Mouse (Mus musculus) testis, postnatal 10 days (tissue): ENCODE measurements at regions not wholly inside any gene's neighbourhood (a gene's known extent, or its start where the extent isn't known, plus 50 kb on each side); places are given as distances from the start of the nearest gene placed in this dataset.
A peak's percentile ranks its signal among the peaks of the same experiment; 100 is the strongest.

Experiments
- DNase-seq: peaks from one replicate; pipeline ENCODE4 v3.0.0; 2021; ENCODE audit warnings: low spot score

DNA sequence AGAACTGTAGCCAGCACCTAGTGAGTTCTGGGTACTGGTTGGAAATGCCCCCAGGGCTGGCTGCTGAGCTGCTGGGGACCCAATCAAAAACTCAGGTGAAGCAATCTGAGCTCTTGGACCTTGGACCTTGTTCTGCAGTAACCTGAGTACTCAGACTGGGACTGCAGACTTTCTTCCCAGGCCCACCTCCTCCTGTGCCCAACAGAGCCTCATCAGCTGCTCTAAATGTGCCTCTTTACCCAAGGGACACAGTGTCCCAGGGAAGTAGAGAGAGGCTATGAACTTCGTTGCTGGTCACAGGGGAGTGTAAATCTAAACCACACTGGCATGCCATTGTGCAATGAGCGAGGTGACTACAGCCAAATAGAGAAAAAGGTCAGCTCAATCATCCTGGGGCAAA is 277.6 kb upstream of the Zmiz1 start:
- DNase-seq, result no peak

DNA sequence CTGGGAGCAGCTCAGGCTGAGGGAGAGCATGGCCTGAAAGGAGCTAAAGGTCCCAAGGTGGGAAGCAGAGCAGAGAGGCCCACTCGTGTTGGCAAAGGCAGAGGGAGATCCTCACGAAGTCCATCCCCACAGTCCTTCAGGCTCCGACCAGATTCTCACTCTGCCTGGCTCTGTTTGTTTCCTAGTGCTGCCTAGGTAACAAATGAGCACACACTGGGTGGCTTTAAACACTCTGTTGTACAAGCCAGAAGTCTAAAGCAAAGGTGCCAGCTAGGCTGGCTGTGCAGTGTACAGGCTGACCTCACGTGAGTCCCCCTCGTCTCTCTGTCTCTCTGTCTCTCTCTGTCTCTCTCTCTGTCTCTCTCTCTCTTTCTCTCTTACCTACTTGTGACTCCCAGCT is 274.9 kb upstream of the Zmiz1 start:
- DNase-seq, result no peak

DNA sequence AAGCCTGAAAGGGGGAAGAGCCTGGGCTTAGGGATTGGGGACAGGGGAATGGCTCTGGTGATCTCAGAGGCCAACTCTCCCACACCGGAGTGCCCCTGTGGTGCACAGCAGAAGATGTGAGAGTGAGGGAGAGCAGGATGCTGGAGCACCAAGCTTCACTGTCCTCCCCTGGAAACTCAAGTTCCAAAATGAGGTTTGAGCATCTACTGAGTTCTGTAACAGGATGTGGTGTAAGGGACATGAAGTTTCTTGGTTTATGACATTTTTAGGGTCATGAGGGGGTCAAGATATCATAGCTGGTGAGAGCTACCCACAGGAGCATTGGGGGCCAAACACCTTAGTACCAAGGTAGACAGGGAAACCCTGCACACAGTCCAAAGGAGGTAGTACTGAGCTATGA is 274.1 kb upstream of the Zmiz1 start:
- no peak for DNase-seq

DNA sequence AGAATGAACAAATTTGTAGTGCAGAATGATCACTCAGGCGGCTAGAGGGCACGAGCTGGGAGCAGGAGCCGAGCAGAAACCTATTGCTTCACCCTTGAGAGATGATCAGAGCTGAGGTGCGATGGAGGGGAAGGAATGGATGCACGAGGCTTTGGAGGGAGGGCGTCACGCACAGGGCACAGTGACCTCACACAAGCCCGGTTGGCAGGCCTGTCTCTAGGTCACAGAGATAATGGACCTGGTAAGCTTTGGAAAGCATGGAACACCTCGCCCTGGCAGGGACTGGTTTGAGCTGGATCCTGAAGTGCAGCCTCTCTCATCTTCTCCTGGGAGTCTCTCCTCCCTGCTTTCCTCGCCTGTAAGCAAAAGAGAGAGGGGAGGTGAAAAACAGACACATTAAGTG is 273.4 kb upstream of the Zmiz1 start:
- DNase-seq, result no peak

GRCm38 (mm10) chr14:25185959-25186771 is 272.8 kb upstream of the Zmiz1 start:
- no peak for DNase-seq

DNA sequence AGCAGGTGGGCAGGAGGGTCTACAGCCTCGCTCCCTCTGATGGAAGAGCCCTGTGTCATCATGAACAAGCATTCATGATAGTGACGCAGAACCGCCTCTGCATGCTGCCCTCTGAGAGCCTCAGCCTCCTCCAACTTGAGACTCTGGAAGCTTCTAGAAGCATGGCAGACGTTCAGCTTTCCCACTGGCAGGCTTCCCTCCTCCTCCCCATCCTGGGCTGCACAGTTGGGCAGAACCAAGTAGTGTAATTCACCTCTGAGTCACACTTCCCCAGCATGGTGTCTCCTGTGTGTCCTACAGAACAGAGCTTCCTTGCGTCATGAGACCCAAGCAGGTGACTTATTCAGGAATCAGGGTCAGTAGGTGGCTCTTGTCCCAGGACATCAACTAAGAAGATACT is 271.3 kb upstream of the Zmiz1 start:
- no peak for DNase-seq

DNA sequence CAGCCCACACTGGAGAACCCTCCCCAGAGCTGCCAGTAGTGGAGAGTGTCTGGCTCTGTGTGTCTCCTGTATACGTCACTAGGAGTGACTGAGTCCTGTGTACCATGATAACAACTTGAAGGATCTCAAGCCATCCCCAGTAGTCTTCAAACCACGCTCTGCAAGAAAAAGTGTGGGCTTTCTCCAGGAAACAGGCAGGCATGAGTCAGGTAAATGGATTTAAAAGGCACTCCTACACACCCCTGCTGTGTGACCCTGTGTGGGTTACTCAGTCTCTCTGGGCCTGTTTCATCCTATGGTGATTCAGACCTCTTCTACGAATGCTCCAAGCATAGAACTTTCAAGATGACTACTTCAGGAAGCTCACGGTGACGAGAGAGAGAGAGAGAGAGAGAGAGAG is 269.7 kb upstream of the Zmiz1 start:
- DNase-seq, result no peak

- no peak for DNase-seq
Measured at GRCm38 (mm10) chr14:25190680-25191270, 268.2 kb upstream of the Zmiz1 start.

- no peak for DNase-seq
Measured at GRCm38 (mm10) chr14:25196820-25197219, 262.2 kb upstream of the Zmiz1 start.

DNA sequence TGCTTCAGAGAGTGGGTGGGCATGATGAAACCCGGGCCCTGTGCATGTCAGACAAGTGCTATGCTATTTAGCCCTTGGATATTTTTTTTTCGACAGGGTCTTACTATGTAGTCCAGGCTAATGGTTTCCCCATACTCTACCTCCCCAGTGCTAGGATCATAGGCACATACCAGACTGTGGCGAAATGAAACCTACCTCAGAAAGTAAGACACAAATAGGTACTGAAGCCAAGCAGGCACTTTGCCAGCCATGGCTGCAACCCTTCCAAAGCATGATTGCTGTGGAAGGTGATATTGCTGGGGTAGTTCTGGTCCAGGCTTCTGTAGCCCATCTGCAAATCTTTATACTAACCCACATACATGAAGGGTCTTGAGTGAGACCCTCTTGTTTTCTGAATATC is 259.1 kb upstream of the Zmiz1 start:
- DNase-seq, result no peak

DNA sequence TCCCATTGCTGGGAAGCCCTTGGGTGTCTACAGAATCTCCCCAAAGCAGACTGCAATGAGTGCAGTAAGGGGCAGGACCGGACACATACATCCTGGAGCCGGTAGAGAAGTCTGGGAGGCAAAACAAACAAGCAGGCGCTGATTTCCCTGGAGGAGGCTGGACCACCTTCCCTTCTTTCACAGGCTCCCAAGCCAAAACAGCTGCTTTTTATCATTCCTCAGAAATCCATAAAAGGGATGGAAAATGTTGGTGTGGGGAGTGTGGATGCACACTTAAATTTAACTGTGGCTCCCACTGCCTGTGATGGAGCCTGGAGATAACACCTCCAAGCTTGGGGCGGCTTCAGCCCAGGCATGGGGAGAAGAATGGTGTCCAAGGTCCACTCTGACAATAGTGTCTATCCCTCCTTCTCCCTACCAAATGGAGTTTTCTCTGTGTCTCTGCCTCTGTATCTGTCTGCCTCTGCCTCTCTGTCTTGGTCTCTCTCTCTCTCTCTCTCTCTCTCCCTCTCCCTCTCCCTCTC is 258.3 kb upstream of the Zmiz1 start:
- no peak for DNase-seq

DNA sequence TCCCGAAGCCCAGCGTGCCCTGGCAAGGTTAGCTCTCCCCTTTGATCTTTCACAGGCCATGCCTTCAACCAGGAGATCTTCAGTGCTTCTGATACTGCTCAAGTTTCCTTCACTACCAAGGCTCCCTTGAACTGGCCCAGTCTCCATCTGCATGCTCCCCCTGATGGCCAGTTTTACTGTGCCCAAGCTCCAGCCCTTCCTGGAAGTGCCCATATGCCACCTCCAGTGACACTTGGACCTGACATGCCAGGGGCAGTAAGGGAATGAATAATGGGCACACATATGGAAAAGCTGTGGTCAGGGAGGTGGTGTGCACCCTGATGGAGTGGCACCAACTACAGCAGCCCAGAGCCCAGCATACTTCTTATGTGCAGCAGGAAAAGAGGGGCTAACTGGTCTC is 256.7 kb upstream of the Zmiz1 start:
- DNase-seq, result no peak

DNA sequence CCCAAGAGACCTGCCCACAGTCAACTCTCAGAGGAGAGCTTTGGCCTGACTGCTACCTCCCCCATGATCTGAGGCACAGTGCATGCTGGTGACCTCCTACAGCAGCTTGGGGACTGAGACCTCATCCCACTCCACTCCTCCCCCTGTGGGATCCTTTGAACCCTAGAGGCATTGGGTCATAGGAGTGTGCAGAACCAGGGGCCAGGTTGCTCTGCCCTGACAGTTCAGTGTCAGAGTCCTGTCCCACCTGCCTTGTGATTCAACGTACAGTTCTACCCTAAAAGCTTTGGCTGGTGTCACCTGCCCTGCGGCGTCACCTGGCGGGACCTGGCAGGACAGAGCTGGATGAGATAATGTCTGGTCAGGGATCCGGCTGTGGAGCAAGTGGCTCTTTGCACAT is 254.9 kb upstream of the Zmiz1 start:
- DNase-seq, result no peak

DNA sequence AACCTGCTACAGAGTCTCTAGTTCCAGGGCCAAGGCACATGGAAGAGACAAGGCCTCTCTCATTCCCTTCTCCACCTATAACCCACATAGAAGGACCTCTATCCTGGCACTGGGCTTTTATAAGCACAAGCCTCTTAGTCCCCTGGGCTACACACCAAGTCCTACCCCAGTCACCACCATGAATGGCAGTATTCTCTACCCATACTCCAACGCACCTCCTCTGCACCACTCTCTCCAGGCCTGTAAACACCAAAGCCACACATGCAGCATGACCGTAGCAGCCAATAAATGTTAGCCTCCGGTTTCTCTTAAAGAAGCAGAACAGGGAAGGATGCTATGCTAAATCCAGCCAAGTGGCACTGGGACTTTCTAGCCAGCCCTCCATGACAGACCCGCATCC is 252.1 kb upstream of the Zmiz1 start:
- no peak for DNase-seq

DNA sequence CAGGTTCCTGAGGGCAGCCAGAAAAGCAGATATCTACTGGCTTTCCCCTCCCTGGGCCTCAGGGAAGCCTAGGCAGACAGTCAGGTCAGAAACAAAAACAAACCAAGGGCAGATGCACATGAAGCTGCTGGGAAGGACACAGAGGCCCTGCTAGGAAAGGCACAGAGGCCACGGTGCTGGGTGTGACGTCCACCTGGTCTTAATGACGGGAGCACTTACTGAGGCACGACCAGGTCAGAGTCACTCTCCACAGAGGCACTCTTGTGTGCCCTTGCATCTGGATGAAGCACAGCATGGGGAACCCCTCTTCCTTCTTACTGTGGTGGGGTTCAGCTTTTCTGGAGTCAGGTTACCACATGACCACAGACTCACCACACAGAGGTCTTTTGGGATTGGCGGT is 251.6 kb upstream of the Zmiz1 start:
- no peak for DNase-seq

DNA sequence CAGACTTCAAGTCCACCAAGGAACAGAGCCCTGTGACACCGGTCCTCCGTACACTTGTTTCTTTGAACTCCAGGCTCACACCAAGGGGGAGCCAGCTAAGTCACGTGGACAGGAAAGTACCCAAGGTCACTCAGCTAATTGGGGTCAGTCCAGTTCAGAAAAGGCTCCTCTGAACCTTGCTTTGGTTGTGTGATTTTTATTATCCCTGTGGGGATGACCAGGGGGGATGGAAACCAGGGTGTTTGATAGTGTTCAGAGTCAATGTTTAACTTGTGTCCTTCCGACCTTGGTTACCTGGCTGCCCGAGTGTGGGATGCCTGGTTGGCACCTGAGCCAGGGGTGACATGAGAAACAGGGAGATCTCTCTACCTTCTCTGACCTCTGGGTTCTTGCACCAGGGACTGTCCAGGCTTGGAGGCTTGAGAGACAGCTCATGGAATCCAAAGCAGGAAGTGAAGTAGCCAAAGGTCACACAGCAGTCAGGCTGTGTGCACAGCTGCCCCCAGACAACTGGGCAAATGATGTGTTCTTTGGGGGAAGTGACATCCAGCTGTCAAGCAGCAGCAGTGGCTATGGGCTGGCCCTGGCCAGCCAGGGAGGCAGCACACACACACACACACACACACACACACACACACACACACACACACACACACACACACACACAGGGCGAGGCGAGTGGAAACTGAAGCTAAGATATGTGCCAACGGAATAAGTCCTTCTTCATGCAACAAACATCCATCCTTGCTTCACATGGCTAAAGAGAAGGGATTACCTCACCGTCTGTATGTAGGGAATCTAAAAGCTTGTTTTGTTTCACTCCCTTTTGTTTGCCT is 250.5 kb upstream of the Zmiz1 start:
- DNase-seq, result no peak

DNA sequence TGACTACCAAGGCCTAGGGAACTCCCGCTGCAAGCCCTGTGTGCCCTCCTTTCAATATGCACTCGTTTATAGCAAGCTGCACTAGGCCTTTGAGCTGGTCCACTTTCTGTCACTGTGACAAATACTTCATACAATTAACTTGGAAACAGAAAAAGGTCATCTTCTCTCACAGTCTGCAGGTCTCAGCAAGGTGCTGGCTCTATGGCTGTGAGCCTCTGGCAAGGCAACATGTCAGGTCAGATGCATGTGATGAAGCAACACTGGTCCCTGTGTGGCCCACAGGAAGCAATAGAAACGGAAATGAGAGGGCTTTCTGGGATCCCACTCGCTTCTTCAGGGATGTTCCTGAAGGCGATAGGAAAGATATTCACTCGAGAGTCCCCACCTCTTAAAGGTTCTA is 245.9 kb upstream of the Zmiz1 start:
- no peak for DNase-seq

DNA sequence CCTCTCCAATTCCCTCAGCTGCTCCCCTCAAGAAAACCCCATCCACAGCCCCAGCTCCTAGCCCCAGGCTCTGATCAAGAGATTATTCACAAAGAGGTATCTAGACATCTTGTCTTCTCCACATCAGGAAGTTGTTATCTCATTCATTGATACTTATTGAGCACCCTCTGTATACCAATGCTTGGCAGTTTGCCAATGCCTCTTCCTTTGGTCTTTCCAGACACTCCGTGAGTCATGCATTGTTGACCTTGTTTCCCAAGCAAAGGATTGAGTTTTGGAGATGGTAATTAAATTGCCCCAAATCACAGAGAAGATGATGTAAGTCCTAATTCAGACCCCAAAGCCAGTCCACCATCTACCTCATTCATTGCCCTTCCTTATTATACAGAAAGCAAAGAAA is 235.9 kb upstream of the Zmiz1 start:
- DNase-seq, result no peak

DNA sequence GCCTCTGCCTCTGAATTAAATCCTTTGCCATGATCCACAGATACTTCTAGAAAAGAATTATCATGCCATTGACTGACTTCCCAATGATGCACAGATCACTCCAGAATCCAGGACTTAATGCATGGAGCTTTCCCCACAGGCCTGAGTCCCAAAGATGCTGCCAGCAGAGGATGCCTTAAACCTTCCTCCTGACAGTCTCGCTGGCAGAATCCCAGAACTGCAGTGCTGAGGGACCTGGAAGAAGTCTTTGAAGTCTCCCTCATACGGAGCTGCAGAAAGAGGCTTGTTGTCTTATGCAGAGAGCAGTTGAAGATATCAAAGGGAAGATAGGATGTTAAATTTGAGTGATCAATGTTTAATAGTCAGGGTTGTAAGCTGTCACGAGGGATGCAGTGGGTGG is 233.8 kb upstream of the Zmiz1 start:
- no peak for DNase-seq

- peak; percentile 76 for DNase-seq
Measured at GRCm38 (mm10) chr14:25226155-25226839, 232.7 kb upstream of the Zmiz1 start.

DNA sequence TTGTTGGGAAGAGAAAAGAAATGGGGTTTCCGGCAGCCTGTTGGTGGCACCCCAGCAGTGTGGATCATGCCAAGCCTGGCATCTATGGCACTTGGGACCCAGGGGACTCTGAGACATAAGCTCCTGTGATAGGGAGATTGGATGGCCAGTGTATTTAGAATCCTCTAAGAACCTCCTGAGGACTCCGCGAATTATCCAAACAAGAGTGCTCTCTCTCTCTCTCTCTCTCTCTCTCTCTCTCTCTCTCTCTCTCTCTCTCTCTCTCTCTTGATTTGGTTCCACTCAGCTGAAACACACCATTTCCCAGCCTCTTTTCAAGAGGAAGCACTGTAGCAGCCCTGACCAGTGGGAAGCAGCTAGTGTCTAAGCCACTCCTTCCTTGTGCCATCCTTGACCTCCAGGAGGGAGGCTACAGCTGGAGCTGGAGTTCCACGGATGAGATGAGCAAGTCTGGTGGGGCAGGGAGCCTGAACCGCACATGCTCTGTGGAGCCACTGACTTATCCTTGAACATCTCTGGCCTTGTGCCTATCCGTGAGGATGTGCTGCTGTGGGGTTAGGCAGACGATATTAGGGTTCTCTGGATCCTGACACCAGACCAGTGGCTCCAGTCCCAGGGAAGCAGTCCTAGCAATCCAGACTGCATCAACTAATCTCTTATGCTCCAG is 232.0 kb upstream of the Zmiz1 start:
- no peak for DNase-seq
